Mouse (Mus musculus): ENCODE measurements around the gene Pla2g15.

DNA sequence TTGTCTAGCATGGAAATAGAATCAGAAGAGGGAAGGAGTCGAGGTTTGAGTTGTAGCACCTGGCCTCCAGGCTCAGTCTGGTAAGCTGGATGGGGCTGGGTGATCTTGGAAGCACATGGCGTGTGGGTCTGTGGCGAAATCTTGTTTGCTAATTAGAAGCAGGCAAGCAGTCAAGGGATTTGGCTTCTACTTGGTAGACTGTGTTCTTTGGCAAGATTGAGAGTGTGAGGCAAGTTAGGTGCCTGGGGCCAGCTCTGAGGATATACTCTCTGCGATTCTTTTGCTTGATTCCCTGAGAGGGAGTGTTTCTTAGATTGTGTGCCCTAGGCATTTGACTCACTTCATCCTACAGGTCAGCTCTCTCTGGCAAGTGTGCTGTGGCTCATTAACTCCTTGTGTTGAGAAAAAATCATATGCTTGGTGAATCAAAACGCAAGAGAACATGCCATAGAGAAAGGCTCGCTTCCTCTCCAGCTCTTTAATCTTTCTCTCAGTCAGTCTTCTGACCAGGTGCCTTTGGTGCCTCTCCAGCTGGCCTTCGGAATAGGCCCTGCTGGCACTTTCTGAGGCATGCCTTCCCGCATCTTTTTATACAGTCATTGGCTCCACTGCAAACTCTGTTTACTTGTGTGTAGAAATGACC, 35.5 kb downstream of the Pla2g15 start:
- no peak for TF ChIP-seq CTCF (IDR thresholded peaks at IDR 0.05; ENCODE audit: control insufficient read depth, insufficient read depth, insufficient replicate concordance, low read depth, low read length)
- TF ChIP-seq POLR2A (IDR thresholded peaks at IDR 0.05; ENCODE audit: control insufficient read depth, low read depth, low read length), result no peak

All from testis, adult 2 months (tissue).